Mouse (Mus musculus): ENCODE measurements around the gene Nrip1.

Nrip1 gene

GRCm38 (mm10) chr16:76347719-76348421, 25.8 kb downstream of the Nrip1 start:
- no peak for DNase-seq (ENCODE audit: low spot score)

DNA sequence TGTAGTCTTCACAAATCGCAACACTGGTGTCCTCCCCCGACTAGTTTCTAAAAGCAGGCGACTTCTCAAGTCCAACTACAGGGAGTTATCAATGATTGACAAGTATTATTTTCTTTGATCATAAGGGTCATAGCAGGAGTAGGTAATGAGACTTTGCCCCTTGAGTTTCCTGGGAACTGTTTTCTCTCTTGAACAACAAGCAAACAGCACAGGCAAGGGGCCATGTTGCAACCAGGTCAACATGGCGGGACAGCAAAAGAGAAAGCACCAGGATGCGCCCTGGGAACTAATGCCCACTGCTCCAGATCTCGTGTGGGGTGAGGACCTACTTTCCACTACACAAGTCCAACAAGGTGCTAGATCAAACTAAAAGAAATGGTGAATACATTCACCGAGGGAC, 27.3 kb downstream of the Nrip1 start:
- DNase-seq (ENCODE audit: low spot score), result peak; percentile 26

DNA sequence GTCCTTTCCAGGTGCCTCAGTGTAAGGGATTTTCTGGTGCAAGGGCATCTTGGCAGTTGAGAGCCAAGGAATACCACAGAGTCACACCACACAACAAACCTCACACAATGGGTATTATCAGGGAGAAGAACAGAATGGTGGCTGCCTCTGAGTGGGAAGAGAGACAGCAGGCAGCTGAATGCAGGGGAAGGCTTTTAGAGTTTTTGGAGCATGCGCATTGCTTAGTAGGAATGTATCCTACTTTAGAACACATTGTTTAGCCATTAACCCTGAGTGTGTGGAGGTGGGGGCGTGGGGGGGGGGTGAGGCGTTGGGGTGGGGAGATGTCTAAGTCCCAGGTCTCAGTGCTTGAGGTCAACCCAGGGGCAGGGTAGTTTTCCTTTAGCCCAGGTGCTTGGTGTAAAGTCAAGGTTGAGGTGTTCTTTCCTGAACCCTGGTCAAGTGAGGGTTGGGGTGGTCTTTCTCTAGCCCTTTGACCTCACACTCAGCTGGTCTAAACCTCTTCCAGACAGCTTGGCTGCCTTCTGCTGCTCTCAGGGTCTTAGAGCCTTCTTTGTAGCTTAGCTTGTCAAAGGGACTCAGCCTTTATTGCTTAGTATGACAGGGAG, 28.8 kb downstream of the Nrip1 start:
- DNase-seq (ENCODE audit: low spot score), result no peak

GRCm38 (mm10) chr16:76344030-76344429, 29.6 kb downstream of the Nrip1 start:
- no peak for DNase-seq (ENCODE audit: low spot score)

DNA sequence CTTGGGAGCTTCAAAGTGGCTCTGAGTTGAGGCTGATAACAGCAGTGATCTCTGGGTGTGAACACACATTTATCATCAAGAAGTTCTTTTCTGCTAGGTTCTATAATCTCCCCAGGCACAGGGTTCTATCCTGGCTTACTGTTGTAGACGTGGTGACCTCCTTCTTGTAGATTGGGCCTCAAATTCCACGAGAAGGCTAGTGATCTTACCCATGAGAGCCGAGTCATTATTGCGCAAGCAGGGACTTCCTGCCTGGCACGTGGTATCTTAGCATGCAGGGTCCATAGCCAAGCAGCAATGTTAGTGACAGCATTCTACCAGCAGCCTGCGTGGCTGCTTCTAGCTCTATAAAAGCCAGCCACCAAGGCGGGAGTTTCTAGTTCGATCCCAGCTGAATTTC, 32.0 kb downstream of the Nrip1 start:
- DNase-seq (ENCODE audit: low spot score), result peak; percentile 44

GRCm38 (mm10) chr16:76339256-76339655, 34.4 kb downstream of the Nrip1 start:
- no peak for DNase-seq (ENCODE audit: low spot score)

DNA sequence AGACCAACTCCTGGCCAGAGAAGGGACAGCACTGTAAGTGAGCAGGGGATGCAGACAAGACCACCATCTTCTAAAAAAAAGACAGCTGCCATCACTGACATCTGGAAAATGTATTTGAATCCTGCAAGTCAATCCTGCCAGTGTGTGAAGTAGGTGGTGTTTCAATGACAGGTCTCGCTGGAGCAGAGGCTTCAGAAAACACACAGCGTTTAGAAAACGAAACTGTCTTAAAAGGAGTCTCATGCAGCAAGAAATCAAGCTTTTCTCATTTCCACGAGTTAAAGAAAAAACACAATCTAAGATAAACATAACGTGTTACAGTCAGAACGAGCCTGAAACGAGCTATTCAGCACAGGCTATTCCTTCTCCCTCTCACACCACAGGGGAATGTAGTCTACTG, 36.3 kb downstream of the Nrip1 start:
- DNase-seq (ENCODE audit: low spot score), result no peak

DNA sequence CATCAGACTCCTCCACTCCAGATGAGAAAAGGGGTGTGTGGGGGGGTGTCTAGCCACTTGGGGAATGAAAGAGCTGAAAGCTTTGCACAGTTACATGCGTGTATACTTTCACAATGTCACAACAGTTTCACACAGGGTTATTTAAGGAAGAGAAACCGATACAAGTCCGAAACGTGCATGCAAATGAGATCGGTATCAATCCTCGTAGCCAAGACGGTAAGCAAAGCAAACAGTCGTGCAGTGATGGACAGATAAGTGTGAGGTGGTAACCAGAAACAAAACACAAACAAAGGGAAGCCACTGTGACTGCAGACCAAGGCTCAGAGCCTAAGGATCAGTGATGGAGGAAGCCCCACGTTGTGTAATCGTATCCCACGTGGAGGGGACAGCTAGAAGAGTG, 36.7 kb downstream of the Nrip1 start:
- no peak for DNase-seq (ENCODE audit: low spot score)

DNA sequence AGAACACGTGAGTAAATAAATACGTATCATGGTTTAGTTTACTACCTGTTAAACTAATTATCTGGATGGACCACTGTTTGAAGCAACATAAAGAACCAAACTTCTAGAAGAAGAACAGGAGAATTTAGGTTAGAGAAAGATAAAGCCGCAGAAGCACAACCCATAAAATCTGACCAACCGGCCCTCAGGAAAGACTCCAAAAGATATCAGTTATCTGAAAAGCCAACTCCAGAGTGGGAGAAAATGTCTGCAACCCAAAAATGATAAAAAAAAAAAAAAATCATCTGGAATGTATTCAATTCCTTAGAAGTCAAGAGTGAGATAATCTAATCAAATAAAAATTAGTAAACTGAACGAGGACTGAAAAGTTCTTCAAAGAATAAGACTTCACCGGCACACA, 37.7 kb downstream of the Nrip1 start:
- no peak for DNase-seq (ENCODE audit: low spot score)

DNA sequence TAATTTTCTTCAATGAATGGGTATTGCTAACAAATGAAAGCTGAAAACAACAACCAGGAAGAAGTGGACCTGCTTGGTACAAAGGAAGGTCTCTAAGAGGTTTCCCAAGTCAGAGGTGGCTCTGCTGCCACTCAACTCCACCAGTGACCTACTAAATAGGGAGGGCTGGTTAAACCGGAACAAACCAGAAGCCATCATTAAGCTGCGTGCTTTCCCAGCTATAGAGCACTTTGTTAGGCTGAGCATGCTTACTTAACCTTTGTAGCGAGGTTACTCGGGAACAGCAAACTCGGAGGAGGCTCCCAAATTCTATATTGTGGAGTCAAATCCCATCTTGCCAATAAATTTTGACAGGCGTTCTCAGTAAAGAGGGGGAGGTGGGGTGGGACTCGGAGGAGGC, 41.5 kb downstream of the Nrip1 start:
- DNase-seq (ENCODE audit: low spot score), result no peak

DNA sequence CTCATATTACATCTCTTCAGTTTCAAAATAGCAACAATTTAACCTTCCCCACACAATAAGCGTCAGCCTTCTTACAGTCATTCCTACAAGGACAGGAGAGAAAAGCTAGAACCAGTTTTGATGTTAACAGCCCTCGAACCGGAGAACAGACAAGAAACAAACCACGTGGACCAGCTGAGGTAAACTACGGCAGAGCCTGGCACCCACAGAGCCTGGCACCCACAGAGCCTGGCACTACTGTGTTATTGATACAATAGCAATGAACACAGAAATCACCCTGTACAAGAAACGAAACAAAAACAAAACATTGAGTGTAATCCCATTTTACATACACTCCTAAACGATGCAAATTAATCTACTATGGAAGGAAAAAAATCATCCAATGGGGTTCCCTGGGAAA, 42.4 kb downstream of the Nrip1 start:
- DNase-seq (ENCODE audit: low spot score), result no peak

DNA sequence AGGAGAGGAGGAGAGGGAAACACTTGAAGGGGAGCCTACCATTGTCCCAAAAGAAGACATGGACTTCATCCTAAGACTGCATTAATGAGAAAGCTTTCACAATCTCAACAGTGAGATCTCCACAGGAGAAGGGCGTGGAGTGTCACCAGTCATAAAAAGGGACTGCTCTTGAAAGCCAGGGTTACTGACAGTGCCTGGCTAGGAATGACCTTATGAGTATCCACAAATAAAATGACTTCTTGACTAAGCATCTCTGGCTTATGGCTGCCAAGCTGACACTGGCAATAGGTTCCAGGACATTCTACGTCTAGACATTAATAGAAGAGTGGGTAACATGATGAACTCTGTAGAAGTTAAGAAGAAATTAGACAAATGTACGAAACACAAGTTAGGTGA, 48.3 kb downstream of the Nrip1 start:
- no peak for DNase-seq (ENCODE audit: low spot score)

GRCm38 (mm10) chr16:76324411-76325314, 49.0 kb downstream of the Nrip1 start:
- no peak for DNase-seq (ENCODE audit: low spot score)

DNA sequence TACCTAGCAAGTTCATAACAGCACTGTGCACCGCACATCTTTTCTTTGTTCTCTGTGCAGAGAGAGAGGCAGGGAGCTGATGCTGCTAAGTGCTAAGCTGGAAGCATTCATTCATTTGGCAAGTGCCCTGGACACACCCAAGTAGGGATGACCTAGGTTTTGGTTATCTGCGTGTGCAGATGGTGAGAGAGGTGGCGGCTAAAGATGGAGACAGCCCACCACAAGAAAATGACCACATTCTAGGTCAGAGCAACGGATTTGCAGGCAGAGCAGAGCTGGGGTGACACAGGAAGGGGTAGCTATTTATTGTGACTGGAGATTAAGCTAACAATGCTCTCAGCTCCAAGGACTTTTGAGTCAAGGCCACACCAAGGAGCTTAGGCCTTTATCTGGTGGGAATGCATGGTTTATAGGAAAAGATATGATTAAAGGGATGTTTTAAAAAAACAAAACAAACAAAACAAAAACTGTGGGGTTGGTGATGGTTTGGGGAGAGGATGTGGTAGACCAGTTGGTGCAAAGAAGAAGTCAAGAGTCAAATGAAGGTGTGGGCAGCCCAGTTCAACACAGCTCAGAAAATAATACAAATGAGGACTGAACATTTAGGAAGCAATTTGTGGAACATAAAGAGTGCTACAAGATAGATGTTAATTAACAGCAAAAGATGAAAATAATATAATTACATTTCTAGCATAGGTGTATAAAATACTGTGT, 49.9 kb downstream of the Nrip1 start:
- DNase-seq (ENCODE audit: low spot score), result no peak

GRCm38 (mm10) chr16:76323141-76323540, 50.5 kb downstream of the Nrip1 start:
- DNase-seq (ENCODE audit: low spot score), result no peak

DNA sequence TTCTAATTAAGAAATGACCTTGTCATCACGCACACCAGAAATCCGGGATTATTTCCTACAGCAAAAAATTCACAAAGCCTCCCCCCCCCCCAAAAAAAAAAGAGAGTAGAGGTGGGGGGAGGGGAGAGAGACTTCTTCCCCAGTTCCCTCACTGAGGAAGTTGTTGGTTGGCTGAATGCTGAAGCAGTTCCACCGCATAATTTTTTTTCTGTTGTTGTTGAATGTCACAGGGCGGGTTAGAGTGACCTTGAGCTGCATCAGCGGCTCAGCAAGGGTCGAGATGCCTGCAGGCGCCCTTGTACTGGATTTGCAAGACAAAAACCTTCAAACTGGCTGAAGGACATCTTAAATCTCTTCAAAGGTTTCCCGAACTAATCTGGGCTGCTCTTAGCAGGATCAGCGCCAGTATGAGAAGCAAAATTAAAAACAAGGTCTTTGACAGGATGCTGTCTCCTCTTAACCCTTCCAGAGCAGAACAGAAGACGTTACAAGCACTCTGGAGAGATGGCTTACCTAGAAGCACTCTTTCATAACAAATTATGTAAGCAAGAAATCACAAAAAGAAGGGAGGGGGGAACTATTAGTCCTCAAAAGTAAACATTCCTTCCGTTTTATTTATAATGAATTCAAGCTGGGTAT, 52.0 kb downstream of the Nrip1 start:
- DNase-seq (ENCODE audit: low spot score), result no peak

GRCm38 (mm10) chr16:76320118-76320473, 53.5 kb downstream of the Nrip1 start:
- DNase-seq (ENCODE audit: low spot score), result no peak

- peak; percentile 58 for DNase-seq (ENCODE audit: low spot score)
Measured at GRCm38 (mm10) chr16:76319364-76320117, 54.1 kb downstream of the Nrip1 start.

DNA sequence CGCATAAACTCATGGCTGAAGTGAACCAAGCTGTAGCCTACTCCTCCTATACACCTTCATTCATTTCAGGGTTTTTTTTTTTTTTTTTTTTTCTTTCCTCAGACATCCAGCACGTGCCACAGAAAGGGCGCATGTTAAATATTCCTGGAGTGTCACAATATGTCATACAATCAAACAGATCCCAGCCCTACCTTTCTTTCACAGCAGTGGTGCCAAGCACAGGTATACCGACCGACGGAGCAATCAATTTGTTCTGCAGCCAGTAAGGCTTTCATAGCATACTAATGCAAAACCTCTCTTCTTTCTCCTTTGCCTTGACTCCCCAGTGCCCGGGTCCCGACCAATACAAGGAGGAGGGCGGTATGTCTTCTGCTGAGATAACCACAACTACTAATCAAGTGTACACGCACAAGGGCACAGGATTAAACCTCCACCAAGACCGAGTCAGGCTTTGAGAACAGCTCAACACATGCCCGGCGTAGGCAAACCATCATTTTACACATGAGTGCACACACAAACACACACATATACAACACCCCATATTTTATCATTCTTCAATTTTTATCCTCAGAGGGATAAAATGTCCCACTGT, 55.2 kb downstream of the Nrip1 start:
- no peak for DNase-seq (ENCODE audit: low spot score)

DNA sequence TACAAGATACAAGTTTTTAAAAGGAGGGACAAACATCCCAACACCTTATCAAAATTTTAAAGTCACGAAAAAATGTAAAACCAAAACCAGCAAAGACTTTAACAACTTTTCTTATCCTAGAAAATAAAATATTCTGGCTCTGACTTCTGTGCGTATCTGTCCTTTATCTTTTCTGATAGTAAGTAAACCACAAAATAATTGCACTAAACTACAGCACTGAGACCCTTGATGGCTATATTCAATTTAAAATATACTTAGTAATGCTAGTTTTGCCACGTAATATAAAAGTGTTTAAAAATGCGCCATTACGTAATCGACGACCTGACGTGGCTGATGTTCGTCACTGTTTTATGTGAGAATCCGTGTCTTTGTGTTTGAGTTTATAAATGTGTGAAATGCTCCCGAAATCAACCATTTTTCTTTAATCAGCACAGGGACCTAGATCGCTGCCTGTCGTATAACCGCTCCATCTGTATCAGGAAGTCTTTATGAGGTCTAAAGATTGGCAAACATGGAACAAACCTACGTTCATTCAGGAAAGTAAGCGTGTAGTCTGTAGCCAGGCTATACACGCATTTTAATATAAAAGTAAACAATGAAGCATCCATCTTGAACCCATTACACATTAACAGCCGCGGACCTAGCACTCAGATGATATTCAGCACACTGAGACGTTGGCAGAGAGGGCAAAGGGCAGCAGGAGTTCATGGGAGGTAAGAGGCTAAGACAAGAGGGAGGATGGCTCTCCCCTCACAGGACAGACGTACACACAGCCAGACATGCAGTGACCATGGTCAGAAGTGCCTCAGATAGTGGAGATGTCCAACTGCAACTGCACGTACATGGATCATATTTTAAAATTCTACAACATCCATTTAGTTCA, 56.4 kb downstream of the Nrip1 start:
- no peak for DNase-seq (ENCODE audit: low spot score)
